Mouse (Mus musculus) midbrain, embryonic 13.5 days (tissue): Measurements from ENCODE around the gene Enthd1. TPM values are rescaled to one million over a fixed set of nuclear protein-coding genes. Genes with fewer than 3 reads are reported as not detected.
"Not testable (repeated sequence)": the region's sequence is repeated elsewhere in the genome, so short reads cannot be mapped to it uniquely, and the experiment has no call there.

Experiments used
- ATAC-seq: fragments of 200-750 bp; cut with Nextera tagmentation; 2 replicates; pipeline ENCODE4 v1.8.0; 2017; ENCODE audit warnings: mild to moderate bottlenecking, moderate TSS enrichment, moderate library complexity
- H3K27ac ChIP-seq: fragments of 300-500 bp; sonication (generic); 2 replicates; pipeline ENCODE4 v1.5.1; 2015; ENCODE audit warnings: inconsistent platforms, mild to moderate bottlenecking, moderate library complexity
- H3K27me3 ChIP-seq: fragments of 300-500 bp; sonication (generic); 2 replicates; pipeline ENCODE4 v1.6.1; 2015; ENCODE audit warnings: mild to moderate bottlenecking, inconsistent platforms
- H3K36me3 ChIP-seq: fragments of 300-500 bp; sonication (generic); 2 replicates; pipeline ENCODE4 v1.6.1; 2015; ENCODE audit warnings: mild to moderate bottlenecking, inconsistent platforms
- H3K4me1 ChIP-seq: fragments of 300-500 bp; sonication (generic); replicated peaks from 2 replicates; pipeline ENCODE4 v1.6.1; 2015; ENCODE audit warnings: inconsistent platforms
- H3K4me2 ChIP-seq: fragments of 300-500 bp; sonication (generic); replicated peaks from 2 replicates; pipeline ENCODE4 v1.6.1; 2015; ENCODE audit warnings: moderate library complexity, mild to moderate bottlenecking, inconsistent platforms
- H3K4me3 ChIP-seq: fragments of 300-500 bp; sonication (generic); replicated peaks from 2 replicates; pipeline ENCODE4 v1.5.1; 2015; ENCODE audit warnings: mild to moderate bottlenecking, inconsistent platforms
- H3K9ac ChIP-seq: fragments of 300-500 bp; sonication (generic); replicated peaks from 2 replicates; pipeline ENCODE4 v1.6.1; 2015; ENCODE audit warnings: mild to moderate bottlenecking, inconsistent platforms
- H3K9me3 ChIP-seq: fragments of 300-500 bp; sonication (generic); 2 replicates; pipeline ENCODE4 v1.6.1; 2016; ENCODE audit warnings: mild to moderate bottlenecking, inconsistent platforms
- WGBS: fragments of 180-500 bp; shearing (Covaris S2); methylation state at CpG from one replicate; pipeline ENCODE4 v1.1.7; 2015; 5-methylcytosine and 5-hydroxymethylcytosine counted together
- polyA plus RNA-seq: library from polyadenylated mRNA; unstranded; fragments of >200 nt; fragmentation: Nextera tagmentation; extraction: Ambion mirVana; gene quantifications from 2 replicates; pipeline ENCODE4 v1.2.1, GENCODE M21; 2015

Enthd1 gene
- polyA plus RNA-seq, 1 experiment from 2014 or later: not detected

DNA sequence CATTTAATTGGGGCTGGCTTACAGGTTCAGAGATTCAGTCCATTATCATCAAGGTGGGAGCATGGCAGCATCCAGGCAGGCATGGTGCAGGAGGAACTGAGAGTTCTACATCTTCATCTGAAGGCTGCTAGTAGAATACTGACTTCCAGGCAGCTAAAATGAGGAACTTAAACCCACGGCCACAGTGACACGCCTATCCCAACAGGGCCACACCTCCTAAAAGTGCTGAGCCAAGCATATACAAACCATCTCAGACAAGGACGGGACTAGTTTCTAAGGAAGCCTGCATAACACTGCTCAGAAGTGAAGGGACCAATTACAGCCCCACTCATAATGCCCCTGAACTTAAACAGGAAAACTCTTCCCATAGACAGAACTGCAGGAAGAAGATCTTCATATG is 67.2 kb downstream of the Enthd1 start:
- H3K9ac ChIP-seq, H3K36me3 ChIP-seq, H3K9me3 ChIP-seq, H3K27me3 ChIP-seq, H3K27ac ChIP-seq, H3K4me3 ChIP-seq, ATAC-seq, H3K4me2 ChIP-seq: not testable (repeated sequence)
- peaks cover 12% of the 10 kb centered on the region; the same call in 1 of the 2 replicates for H3K4me1 ChIP-seq
- 89% methylated on average over 3 of the region's 3 CpGs for WGBS

DNA sequence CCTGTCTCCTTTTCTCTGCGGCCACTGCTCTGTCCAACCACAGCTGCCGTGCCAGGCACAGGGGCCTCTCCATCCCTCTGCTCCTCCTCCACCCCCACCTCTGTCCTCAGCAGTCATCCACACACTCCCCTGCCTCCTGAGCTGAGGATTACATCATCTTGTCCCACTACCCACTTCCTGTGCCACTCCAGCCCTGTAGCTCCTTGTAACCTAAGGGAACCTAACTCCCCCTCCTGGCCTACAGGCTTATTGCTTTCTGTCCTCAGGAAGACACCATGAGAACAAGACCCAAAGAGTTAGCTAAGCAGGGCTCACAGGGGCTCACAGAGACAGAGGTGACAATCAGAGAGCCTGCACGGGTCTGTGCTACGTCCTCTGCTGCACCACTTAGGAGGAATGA is 73.5 kb downstream of the Enthd1 start:
- Histone ChIP-seq H3K36me3 (no peaks in the 10 kb centered on the region), H3K4me3 (no peak overlapping the region), H3K27me3 (0 out of 2 replicates have a peak, but pooled peaks cover 9% of the 10 kb centered on the region), H3K4me2 (no peak overlapping the region), H3K27ac (no peak overlapping the region), H3K9me3 (peaks cover 5% of the 10 kb centered on the region), H3K9ac (no peak overlapping the region), H3K4me1 (peaks cover 20% of the 10 kb centered on the region)
- ATAC-seq: no peak
- 77% methylated on average over 4 of the region's 4 CpGs for WGBS

DNA sequence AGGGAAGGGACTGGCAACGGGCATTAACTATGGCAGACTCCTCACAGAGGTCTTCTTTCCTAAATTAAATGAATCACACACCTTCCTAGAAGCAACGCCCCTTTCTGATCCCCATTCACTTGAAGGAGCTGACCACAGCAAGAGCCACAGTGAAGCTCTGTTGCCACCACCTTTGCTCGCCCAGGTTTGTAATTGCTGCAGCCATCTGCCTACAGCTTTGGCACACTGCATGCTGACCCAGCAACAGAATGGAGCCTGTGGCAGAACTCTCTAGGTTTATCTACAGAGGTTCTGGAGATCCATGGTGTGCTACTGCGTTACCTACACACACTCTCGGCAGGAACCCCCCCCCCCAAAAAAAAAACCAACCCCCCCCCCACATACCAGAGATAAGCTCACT is 74.8 kb downstream of the Enthd1 start:
- Histone ChIP-seq H3K9me3 (peaks cover 5% of the 10 kb centered on the region), H3K36me3 (no peaks in the 10 kb centered on the region), H3K4me3 (no peak overlapping the region), H3K4me2 (no peak overlapping the region), H3K27ac (no peak overlapping the region), H3K9ac (no peak overlapping the region), H3K27me3 (0 out of 2 replicates have a peak, but pooled peaks cover 9% of the 10 kb centered on the region), H3K4me1 (peaks cover 32% of the 10 kb centered on the region)
- WGBS: 91% methylated on average over 5 of the region's 5 CpGs
- no peak for ATAC-seq

DNA sequence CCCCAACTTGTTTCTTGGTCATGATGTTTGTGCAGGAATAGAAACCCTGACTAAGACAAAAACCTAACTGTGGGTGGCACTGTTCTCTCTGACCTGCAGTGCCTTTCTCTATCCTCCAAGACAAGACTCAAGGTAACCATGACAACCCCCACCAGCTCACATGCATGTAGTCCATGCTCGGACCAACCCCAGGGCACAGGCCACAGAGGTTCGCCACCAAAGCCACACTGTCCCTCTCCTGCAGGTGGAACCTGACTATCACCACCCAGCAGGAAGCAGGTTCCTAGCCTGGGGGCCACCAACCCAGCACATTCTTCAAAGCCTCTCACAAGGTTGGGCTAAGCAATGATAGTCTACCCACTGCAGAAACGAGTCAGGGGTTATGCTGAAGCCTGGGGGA is 76.3 kb downstream of the Enthd1 start:
- no peak overlapping the region for H3K4me3 ChIP-seq
- peaks cover 35% of the 10 kb centered on the region for H3K4me1 ChIP-seq
- 29% methylated on average over 3 of the region's 3 CpGs for WGBS
- no peak overlapping the region for H3K27ac ChIP-seq
- no peak overlapping the region for H3K4me2 ChIP-seq
- no peak overlapping the region for H3K9ac ChIP-seq
- ATAC-seq: no peak
- no peaks in the 10 kb centered on the region for H3K36me3 ChIP-seq
- H3K9me3 ChIP-seq: peaks cover 5% of the 10 kb centered on the region
- H3K27me3 ChIP-seq: 0 out of 2 replicates have a peak, but pooled peaks cover 2% of the 10 kb centered on the region

DNA sequence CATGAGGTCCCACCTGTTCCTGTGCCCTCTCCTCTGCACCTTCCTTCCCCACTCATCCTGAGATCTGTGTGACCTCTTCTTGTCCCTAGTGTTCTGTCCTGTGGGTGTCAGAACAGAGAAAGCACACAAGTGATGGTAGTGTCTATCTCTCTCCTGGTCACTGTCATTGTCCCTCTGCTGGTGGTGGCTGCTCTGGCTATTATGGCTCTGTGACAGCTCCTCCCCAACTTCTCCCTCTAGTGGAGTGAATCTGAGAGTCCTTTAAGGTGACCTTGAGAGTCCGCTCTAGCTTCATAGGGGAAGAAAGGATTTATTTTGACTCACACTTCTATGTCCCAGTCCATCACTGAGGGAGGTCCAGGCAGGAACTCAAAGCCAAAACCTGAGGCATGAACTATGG is 79.4 kb downstream of the Enthd1 start:
- Histone ChIP-seq H3K9ac (no peak overlapping the region), H3K4me2 (no peak overlapping the region), H3K9me3 (no peaks in the 10 kb centered on the region), H3K36me3 (no peaks in the 10 kb centered on the region), H3K27me3 (no peaks in the 10 kb centered on the region), H3K27ac (no peak overlapping the region), H3K4me1 (peaks cover 49% of the 10 kb centered on the region), H3K4me3 (no peak overlapping the region)
- ATAC-seq: no peak
- 95% methylated on average over 1 of the region's 1 CpGs for WGBS

DNA sequence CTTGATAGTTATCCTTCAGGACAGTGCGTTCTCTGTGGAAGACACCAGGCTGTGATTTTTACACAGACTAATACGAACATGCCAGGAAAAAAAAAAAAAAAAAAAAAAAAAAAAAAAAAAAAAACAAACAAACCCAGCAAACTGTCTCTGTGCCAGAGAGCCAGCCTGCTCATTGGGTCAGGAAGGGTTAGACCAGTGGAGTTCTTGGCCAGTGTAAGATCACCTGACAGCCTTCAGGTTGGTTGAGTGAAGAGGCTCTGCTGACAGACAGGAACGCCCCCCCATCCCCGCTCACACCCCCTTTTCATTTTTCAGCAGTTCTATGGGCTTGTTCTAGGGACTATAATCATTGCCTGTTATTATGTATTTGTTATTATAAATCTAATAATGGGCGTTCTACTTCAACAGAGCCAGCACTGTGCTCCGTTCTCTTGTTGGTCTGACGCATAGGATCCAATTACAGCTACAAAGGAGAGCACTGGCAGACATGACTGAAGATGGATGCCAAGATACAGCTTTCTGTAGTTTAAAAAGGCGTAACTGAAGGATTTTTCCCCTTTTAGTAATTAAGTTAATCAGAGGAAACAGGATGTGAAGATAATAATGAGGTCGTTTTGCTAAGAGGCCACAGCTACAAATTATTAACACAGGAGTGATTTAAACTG is 81.8 kb downstream of the Enthd1 start:
- Histone ChIP-seq H3K27me3 (no peaks in the 10 kb centered on the region), H3K27ac (0 out of 2 replicates have a peak overlapping the region, but pooled peaks have one; percentile 51), H3K9ac (no peak overlapping the region), H3K36me3 (no peaks in the 10 kb centered on the region), H3K4me2 (no peak overlapping the region), H3K4me3 (no peak overlapping the region), H3K4me1 (peaks cover 49% of the 10 kb centered on the region), H3K9me3 (no peaks in the 10 kb centered on the region)
- no peak for ATAC-seq
- WGBS: 69% methylated on average over 9 of the region's 9 CpGs

DNA sequence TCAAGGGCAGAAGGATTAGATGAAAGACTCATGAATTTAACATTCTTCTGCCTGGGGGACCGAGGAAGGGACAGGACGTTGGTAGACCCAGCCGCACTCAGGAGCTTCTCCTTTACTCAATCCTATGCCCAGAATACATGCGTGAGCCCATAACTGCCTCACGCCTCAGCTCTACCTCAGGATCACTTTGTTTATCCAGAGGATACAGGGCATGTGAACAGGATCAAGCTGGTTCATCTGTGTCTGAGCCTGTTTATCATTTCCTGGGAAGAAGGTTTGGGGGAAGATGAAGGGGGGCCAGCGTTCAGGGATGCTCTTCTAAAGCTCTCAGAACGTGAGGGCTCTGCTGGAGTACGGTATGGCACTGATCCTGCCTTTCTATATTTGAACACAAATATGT is 82.6 kb downstream of the Enthd1 start:
- Histone ChIP-seq H3K36me3 (no peaks in the 10 kb centered on the region), H3K4me1 (peaks cover 42% of the 10 kb centered on the region), H3K4me2 (no peak overlapping the region), H3K4me3 (no peak overlapping the region), H3K9me3 (no peaks in the 10 kb centered on the region), H3K27me3 (no peaks in the 10 kb centered on the region), H3K9ac (no peak overlapping the region), H3K27ac (peak overlapping the region; percentile 51; the same call in 1 of the 2 replicates)
- WGBS: 43% methylated on average over 8 of the region's 8 CpGs
- ATAC-seq: peak; percentile 55; the same call in 1 of the 2 replicates

DNA sequence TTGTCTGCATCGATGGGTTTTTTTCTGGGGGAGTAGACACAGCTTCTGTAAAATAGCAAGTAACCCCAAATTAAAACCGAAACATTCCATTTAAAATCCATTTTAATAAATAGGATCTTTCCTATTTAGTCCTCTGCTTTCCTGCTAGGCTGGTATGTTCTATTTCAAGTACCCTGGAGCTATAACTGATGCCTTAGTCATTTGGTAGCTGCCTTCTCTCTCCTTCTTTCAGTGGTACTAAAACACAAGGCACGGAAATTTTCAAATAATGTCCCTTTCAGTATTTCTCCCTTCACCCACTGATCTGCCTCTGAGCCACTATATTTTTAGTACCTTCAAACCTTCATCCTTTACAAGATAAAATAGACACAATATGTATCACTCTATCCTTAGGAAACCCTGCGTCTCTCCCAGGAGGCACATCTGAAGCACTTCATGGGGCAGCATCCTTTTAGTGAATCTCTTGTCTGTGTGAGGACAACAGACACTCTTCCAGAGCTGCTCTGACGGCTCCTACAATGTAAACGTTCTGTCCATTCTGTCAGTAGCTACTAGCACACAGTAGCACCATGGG is 90.4 kb downstream of the Enthd1 start:
- 90% methylated on average over 6 of the region's 6 CpGs for WGBS
- H3K4me2 ChIP-seq: no peak overlapping the region
- no peak overlapping the region for H3K4me3 ChIP-seq
- H3K9ac ChIP-seq: no peak overlapping the region
- no peaks in the 10 kb centered on the region for H3K36me3 ChIP-seq
- no peak for ATAC-seq
- H3K27me3 ChIP-seq: no peaks in the 10 kb centered on the region
- no peak overlapping the region for H3K27ac ChIP-seq
- no peaks in the 10 kb centered on the region for H3K9me3 ChIP-seq
- no peaks in the 10 kb centered on the region for H3K4me1 ChIP-seq

DNA sequence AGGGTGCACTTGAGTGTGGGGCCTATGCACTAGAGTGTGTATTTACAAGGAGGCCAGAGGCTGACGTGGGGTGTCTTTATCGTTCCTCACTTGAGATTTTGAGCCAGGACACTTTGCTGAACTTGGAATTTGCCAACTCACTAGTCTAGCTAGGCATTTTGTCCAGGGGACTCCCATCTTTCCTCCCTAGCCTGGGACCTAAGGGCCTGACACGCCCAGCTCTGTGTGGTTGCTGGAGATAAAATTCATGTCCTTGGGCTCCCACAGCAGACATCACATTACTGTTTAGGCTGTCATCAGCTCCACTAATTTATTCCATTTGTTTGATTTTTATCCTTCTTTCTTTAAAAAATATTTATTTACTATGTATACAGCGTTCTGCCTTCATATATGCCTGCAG is 97.1 kb downstream of the Enthd1 start:
- Histone ChIP-seq H3K36me3 (no peaks in the 10 kb centered on the region), H3K27me3 (peaks cover 6% of the 10 kb centered on the region; the same call in 1 of the 2 replicates), H3K9me3 (no peaks in the 10 kb centered on the region), H3K4me1 (no peaks in the 10 kb centered on the region), H3K4me2 (no peak overlapping the region), H3K9ac (no peak overlapping the region), H3K27ac (no peak overlapping the region), H3K4me3 (no peak overlapping the region)
- no peak for ATAC-seq
- WGBS: 87% methylated on average over 4 of the region's 4 CpGs

DNA sequence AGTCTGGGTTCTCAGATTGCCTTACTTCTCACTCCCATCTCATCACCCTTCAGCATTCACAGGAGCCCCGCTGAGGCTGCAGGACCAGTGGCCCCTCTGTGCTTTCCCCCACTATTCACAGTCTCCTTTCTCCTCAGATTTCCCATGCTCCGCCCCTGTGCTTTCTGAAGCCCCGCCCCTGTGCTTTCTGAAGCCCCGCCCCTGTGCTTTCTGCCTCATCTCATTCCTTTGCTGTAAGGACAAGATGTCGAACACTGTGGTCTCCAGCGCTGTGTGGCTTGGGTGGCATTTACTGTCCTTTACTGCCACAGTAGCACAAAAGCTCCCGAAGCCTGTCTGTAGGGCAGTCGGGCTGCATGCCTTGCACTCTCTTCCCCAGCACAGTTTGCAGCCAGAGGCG is 102.8 kb downstream of the Enthd1 start:
- peak; percentile 44 for ATAC-seq
- Histone ChIP-seq H3K9me3 (no peaks in the 10 kb centered on the region), H3K4me3 (no peak overlapping the region; the same call in 1 of the 2 replicates), H3K27ac (no peak overlapping the region), H3K27me3 (peaks cover 18% of the 10 kb centered on the region; the same call in 1 of the 2 replicates), H3K9ac (no peak overlapping the region), H3K36me3 (no peaks in the 10 kb centered on the region), H3K4me1 (peaks cover 23% of the 10 kb centered on the region), H3K4me2 (peak overlapping the region; percentile 38)
- WGBS: 2% methylated on average over 9 of the region's 9 CpGs

DNA sequence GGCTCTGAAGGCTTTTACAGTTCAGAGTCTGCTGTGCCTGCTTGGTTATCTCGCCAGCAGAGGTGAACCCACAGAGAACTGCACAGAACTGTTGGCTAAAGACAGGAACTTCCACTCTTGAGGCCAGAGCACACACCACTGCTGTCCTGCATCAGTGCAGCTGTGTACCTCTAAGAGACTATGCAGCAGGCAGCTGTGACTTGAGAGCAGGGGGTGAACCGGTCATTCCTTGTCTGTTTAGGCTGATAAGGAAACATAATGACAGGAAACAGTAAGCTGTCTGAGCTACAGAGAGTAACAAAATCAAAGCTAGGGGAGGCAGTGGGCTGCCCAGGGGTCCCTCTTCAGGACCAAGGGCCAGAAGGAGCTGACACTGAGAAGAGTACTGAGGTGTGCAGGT is 103.5 kb downstream of the Enthd1 start:
- Histone ChIP-seq H3K4me1 (peaks cover 23% of the 10 kb centered on the region), H3K4me3 (no peak overlapping the region), H3K36me3 (no peaks in the 10 kb centered on the region), H3K27me3 (peaks cover 18% of the 10 kb centered on the region; the same call in 1 of the 2 replicates), H3K4me2 (no peak overlapping the region), H3K9ac (no peak overlapping the region), H3K9me3 (no peaks in the 10 kb centered on the region), H3K27ac (no peak overlapping the region)
- ATAC-seq: no peak
- 68% methylated on average over 2 of the region's 2 CpGs for WGBS

DNA sequence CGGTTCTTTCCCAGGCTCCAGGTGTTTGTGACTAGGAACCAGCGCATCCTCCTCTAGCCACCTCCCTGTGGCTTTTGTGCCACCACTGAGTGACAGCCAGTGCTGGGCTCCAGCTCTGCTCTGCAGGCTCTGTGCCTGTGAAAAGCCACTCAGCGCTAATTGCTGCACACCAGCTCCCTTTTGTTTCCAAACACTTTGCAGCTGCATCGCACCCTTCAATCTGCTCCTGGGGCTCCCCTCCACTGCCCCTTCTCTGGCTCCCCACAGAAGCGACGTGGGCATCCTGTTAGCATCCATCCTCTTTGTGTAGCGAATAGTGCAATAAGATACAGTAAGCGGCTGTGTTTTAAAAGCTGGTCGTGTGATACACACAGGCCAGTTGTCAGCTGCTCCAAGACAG is 104.9 kb downstream of the Enthd1 start:
- Histone ChIP-seq H3K4me1 (peaks cover 23% of the 10 kb centered on the region), H3K9me3 (no peaks in the 10 kb centered on the region), H3K4me3 (no peak overlapping the region), H3K27ac (peak overlapping the region; percentile 61; the same call in 1 of the 2 replicates), H3K36me3 (no peaks in the 10 kb centered on the region), H3K4me2 (no peak overlapping the region), H3K9ac (no peak overlapping the region; the same call in 1 of the 2 replicates), H3K27me3 (peaks cover 18% of the 10 kb centered on the region; the same call in 1 of the 2 replicates)
- WGBS: 27% methylated on average over 9 of the region's 9 CpGs
- ATAC-seq: peak; percentile 74
